Mouse (Mus musculus): ENCODE data around the gene Mks1.
A peak's percentile ranks its signal among the peaks of the same experiment; 100 is the strongest.

GRCm38 (mm10) chr11:87883493-87883892 lies 30.5 kb downstream of the Mks1 start:
- no peak for TF ChIP-seq CHD2 (IDR thresholded peaks at IDR 0.05; ENCODE audit: low read depth, low read length)
- TF ChIP-seq HCFC1 (IDR thresholded peaks at IDR 0.05; ENCODE audit: borderline replicate concordance, insufficient read depth, low read length): no peak
- 0 out of 2 replicates have a peak, but pooled peaks have one; percentile 35 for TF ChIP-seq ZNF384 (IDR thresholded peaks at IDR 0.05; ENCODE audit: low read depth, low read length)

Measured in ES-E14 (cell line).